Mouse (Mus musculus): ENCODE measurements around the gene Arhgap25. TPM values are rescaled to one million over a fixed set of nuclear protein-coding genes. Genes with fewer than 3 reads are reported as not detected.
"Not testable (repeated sequence)": the region's sequence is repeated elsewhere in the genome, so short reads cannot be mapped to it uniquely, and the experiment has no call there.

The Arhgap25 gene
- 1.2 and 2.2 TPM in 2 replicates for polyA plus RNA-seq (2014; fragmentation: Nextera tagmentation; extraction: Ambion mirVana)

DNA sequence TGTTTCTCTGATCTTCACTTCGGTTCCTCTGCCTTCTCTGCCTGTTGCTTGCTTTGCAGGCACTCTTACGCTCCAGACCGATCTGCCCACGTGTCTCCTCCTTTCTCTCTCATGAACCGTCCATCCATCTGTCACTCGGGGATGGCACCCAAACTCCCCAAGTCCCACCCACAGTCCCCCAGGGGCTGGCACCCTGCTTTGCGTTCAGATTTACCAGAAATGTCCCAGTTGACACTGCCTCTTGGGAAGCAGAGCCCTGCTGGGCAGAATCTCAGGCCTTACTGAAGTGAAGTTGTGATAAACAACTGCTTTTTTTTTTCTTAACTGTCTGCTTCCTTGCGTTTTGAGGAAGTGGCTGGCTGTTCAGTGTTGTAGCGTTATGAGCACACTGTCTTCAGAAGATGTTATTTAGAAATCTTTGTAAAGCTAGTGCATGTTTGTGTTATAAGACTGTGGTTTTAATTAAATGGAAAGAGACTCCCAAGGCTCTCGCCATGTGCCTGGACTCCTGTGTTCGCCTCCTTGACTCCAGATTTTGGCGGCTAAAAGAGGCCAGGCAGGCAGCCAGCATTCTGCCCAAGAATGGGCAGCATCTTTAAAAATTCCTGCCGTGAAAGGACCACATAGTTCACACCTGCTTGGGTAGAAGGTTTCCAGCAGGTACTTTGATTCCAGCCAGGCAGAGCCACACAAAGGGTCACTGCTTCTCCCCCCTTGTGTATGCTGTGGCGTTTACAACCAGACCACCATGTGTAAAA is at the start of gene Arhgap25:
Arhgap25 (minus strand) TSS at position 307 of the 758 bp plus-strand sequence.
- Histone ChIP-seq H3K27ac (ENCODE audit: low read depth, low read length) (no peak within 1 kb of the TSS), H3K27me3 (replicated peaks; ENCODE audit: control insufficient read depth, insufficient read depth, low read length) (no peaks in the 10 kb centered on the region), H3K4me2 (ENCODE audit: low read length) (no peak within 1 kb of the TSS), H3K4me3 (ENCODE audit: low read depth, low read length) (no peak within 1 kb of the TSS), H3K9ac (ENCODE audit: low read length) (no peak within 1 kb of the TSS), H3K36me3 (ENCODE audit: control insufficient read depth, insufficient read depth, low read length) (no peaks in the 10 kb centered on the region), H3K4me1 (ENCODE audit: control insufficient read depth, insufficient read depth, low read length) (0 out of 2 replicates have a peak, but pooled peaks cover 2% of the 10 kb centered on the region), H3K9me3 (replicated peaks; ENCODE audit: control insufficient read depth, low read length) (no peaks in the 10 kb centered on the region)
- no peak for ATAC-seq
- DNase-seq (ENCODE audit: low spot score), result no peak
- WGBS, result 70% methylated on average over 14 of the region's 14 CpGs

DNA sequence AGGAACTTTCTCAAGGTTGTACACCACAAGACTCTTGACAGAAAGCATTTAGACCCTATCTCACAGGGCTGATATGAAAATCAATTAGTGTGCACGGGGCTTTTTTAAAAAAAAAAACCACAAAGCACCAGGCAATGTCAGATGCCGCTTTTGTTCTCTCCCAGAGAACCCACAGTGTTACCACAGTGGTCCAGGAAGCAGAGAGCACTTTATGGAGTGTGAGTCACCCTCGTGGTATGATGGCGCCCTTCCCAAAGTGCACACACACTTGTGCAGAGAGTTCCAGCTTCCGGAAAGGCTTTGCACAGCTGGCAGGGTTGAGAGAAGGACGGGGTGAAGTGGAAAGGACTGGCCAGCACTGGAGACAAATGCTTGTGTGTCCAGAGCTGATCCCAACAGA is 49.4 kb upstream of the Arhgap25 start:
- no peaks in the 10 kb centered on the region for H3K4me1 ChIP-seq (ENCODE audit: control insufficient read depth, insufficient read depth, low read length)
- H3K9me3 ChIP-seq (replicated peaks; ENCODE audit: control insufficient read depth, low read length), result no peaks in the 10 kb centered on the region
- WGBS, result 77% methylated on average over 6 of the region's 6 CpGs
- ATAC-seq (no peak), DNase-seq (ENCODE audit: low spot score) (no peak)
- no peak overlapping the region for H3K9ac ChIP-seq (ENCODE audit: low read length)
- no peak overlapping the region for H3K27ac ChIP-seq (ENCODE audit: low read depth, low read length)
- H3K4me2 ChIP-seq (ENCODE audit: low read length), result no peak overlapping the region
- no peaks in the 10 kb centered on the region for H3K27me3 ChIP-seq (replicated peaks; ENCODE audit: control insufficient read depth, insufficient read depth, low read length)
- H3K36me3 ChIP-seq (ENCODE audit: control insufficient read depth, insufficient read depth, low read length), result 0 out of 2 replicates have a peak, but pooled peaks cover 5% of the 10 kb centered on the region
- no peak overlapping the region for H3K4me3 ChIP-seq (ENCODE audit: low read depth, low read length)

DNA sequence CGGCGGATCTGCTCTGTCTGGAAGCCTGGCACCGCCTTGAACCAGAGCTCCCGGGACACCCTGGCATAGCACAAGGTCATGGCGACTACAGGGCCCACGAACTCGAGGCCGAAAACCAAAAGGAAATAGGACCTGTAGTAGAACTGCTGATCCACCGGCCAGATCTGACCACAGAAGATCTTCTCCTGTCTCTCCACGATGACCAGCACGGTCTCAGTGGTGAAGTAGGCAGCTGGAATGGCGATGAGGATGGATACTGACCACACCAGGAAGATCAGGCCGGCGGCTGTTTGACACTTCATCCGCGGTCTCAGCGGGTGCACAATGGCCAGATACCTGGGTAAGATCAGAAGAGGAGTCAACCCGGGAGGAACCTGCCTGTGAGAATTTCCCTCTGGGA is 48.5 kb upstream of the Arhgap25 start:
- Histone ChIP-seq H3K36me3 (ENCODE audit: control insufficient read depth, insufficient read depth, low read length) (0 out of 2 replicates have a peak, but pooled peaks cover 5% of the 10 kb centered on the region), H3K4me1 (ENCODE audit: control insufficient read depth, insufficient read depth, low read length) (no peaks in the 10 kb centered on the region), H3K9ac (ENCODE audit: low read length) (no peak overlapping the region), H3K27me3 (replicated peaks; ENCODE audit: control insufficient read depth, insufficient read depth, low read length) (no peaks in the 10 kb centered on the region), H3K27ac (ENCODE audit: low read depth, low read length) (no peak overlapping the region), H3K9me3 (replicated peaks; ENCODE audit: control insufficient read depth, low read length) (no peaks in the 10 kb centered on the region), H3K4me2 (ENCODE audit: low read length) (no peak overlapping the region), H3K4me3 (ENCODE audit: low read depth, low read length) (no peak overlapping the region)
- DNase-seq (ENCODE audit: low spot score) (no peak), ATAC-seq (no peak)
- 92% methylated on average over 18 of the region's 18 CpGs for WGBS

DNA sequence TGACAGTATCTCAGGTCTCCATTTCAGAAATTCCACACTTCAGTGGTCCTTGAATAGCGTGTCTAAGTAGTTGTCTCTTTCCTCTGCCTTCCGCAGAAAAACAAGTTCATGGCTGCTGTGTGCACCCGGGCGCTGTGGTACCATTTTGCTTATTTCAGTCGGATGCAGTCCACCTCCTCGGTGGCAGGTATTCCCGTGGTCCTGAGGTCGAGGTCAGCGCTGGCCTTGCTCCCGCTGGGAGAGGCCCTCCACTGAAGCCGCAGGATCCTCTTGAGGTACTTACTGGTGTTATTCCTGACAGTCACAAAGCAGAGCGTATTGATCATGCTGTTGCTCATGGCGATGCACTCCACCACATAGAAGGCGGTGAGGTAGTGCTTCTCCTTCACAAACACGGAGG is 48.0 kb upstream of the Arhgap25 start:
- H3K4me1 ChIP-seq (ENCODE audit: control insufficient read depth, insufficient read depth, low read length), result no peaks in the 10 kb centered on the region
- no peak overlapping the region for H3K27ac ChIP-seq (ENCODE audit: low read depth, low read length)
- no peak overlapping the region for H3K9ac ChIP-seq (ENCODE audit: low read length)
- DNase-seq (ENCODE audit: low spot score) (no peak), ATAC-seq (no peak)
- H3K4me2 ChIP-seq (ENCODE audit: low read length), result no peak overlapping the region
- 0 out of 2 replicates have a peak, but pooled peaks cover 5% of the 10 kb centered on the region for H3K36me3 ChIP-seq (ENCODE audit: control insufficient read depth, insufficient read depth, low read length)
- no peak overlapping the region for H3K4me3 ChIP-seq (ENCODE audit: low read depth, low read length)
- 90% methylated on average over 15 of the region's 15 CpGs for WGBS
- H3K27me3 ChIP-seq (replicated peaks; ENCODE audit: control insufficient read depth, insufficient read depth, low read length), result no peaks in the 10 kb centered on the region
- H3K9me3 ChIP-seq (replicated peaks; ENCODE audit: control insufficient read depth, low read length), result no peaks in the 10 kb centered on the region

DNA sequence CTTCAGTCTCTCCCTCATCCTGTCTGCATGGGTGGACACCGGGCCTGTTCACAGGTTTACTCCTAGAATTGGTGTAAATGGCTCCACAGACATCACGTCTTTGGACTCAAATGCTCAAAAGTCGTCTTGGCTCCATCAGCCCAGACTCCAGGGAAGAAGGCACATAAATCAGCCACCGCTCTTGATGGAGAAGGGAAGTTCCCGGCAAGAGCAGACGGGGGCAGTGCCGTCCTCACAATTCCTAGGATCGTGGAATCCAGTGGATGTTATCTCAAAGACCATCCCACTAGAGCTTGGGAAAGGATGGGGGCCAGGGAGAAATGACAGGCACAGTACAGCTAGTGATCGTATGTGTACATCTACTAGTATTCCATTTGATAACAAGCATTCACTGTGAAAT is 45.2 kb upstream of the Arhgap25 start:
- Histone ChIP-seq H3K9me3 (replicated peaks; ENCODE audit: control insufficient read depth, low read length) (no peaks in the 10 kb centered on the region), H3K9ac (ENCODE audit: low read length) (no peak overlapping the region), H3K4me2 (ENCODE audit: low read length) (no peak overlapping the region), H3K27ac (ENCODE audit: low read depth, low read length) (no peak overlapping the region), H3K27me3 (replicated peaks; ENCODE audit: control insufficient read depth, insufficient read depth, low read length) (no peaks in the 10 kb centered on the region), H3K36me3 (ENCODE audit: control insufficient read depth, insufficient read depth, low read length) (0 out of 2 replicates have a peak, but pooled peaks cover 5% of the 10 kb centered on the region), H3K4me3 (ENCODE audit: low read depth, low read length) (no peak overlapping the region), H3K4me1 (ENCODE audit: control insufficient read depth, insufficient read depth, low read length) (no peaks in the 10 kb centered on the region)
- WGBS, result 51% methylated on average over 9 of the region's 9 CpGs
- DNase-seq (ENCODE audit: low spot score), result peak; percentile 33
- no peak for ATAC-seq

DNA sequence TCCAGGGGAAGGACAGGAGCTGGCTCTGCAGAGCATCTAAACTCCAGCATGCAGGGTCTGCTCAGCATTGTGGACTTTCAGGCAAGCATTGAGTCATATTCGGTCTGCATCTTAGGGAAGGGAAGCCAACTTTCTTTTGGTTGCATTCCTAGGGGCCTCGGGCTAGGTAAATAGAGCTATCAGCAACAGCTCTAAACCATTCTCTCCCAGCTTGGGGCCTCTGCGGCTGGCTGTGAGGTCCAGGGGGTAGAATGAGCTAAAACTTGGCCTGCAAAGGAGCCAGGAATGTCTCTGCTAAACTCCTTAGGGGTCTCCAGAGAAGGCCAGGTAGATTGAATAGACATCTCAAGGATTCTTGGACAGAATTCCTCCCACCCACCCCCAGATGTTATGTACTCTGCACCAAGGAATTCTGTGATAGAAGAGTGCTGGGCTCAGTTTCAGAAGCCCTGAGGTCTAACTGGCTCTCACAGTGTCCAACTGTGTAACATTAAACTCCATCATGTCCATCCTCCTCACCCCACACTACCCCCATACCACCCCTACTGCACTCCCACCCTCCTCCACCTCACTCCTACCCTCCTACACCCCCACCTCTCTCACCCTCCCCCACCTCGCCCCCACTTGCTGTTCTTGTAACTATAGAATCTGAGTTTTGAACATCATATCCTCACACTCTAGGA is 43.7 kb upstream of the Arhgap25 start:
- DNase-seq (ENCODE audit: low spot score), result no peak
- no peak overlapping the region for H3K9ac ChIP-seq (ENCODE audit: low read length)
- no peaks in the 10 kb centered on the region for H3K4me1 ChIP-seq (ENCODE audit: control insufficient read depth, insufficient read depth, low read length)
- 0 out of 2 replicates have a peak, but pooled peaks cover 5% of the 10 kb centered on the region for H3K36me3 ChIP-seq (ENCODE audit: control insufficient read depth, insufficient read depth, low read length)
- no peak overlapping the region for H3K4me3 ChIP-seq (ENCODE audit: low read depth, low read length)
- 45% methylated on average over 4 of the region's 4 CpGs for WGBS
- no peaks in the 10 kb centered on the region for H3K27me3 ChIP-seq (replicated peaks; ENCODE audit: control insufficient read depth, insufficient read depth, low read length)
- H3K9me3 ChIP-seq (replicated peaks; ENCODE audit: control insufficient read depth, low read length), result no peaks in the 10 kb centered on the region
- ATAC-seq, result no peak
- H3K4me2 ChIP-seq (ENCODE audit: low read length), result no peak overlapping the region
- no peak overlapping the region for H3K27ac ChIP-seq (ENCODE audit: low read depth, low read length)

DNA sequence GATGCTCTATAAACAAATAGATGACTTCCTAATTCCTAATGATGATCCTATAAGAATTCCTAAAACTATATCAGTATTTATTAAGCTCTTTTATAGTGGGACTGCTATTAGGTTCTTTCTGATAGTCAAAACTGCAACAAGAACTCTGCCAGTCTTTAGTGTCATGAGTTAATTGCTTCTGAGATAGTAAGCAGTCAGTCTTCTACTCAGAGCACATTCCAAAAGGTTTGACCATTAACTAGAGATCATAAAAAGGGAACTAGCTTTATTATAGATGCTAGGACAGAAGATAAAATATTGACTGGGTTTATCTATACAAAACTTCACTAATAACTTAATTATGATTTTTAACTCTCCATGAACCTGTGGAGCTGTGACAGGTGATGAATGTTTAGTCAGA is 38.8 kb upstream of the Arhgap25 start:
- not testable (repeated sequence) for DNase-seq (ENCODE audit: low spot score); H3K4me3 ChIP-seq (ENCODE audit: low read depth, low read length); H3K27ac ChIP-seq (ENCODE audit: low read depth, low read length); H3K36me3 ChIP-seq (ENCODE audit: control insufficient read depth, insufficient read depth, low read length); H3K9me3 ChIP-seq (replicated peaks; ENCODE audit: control insufficient read depth, low read length); H3K4me2 ChIP-seq (ENCODE audit: low read length); H3K9ac ChIP-seq (ENCODE audit: low read length); ATAC-seq; H3K27me3 ChIP-seq (replicated peaks; ENCODE audit: control insufficient read depth, insufficient read depth, low read length); H3K4me1 ChIP-seq (ENCODE audit: control insufficient read depth, insufficient read depth, low read length)

DNA sequence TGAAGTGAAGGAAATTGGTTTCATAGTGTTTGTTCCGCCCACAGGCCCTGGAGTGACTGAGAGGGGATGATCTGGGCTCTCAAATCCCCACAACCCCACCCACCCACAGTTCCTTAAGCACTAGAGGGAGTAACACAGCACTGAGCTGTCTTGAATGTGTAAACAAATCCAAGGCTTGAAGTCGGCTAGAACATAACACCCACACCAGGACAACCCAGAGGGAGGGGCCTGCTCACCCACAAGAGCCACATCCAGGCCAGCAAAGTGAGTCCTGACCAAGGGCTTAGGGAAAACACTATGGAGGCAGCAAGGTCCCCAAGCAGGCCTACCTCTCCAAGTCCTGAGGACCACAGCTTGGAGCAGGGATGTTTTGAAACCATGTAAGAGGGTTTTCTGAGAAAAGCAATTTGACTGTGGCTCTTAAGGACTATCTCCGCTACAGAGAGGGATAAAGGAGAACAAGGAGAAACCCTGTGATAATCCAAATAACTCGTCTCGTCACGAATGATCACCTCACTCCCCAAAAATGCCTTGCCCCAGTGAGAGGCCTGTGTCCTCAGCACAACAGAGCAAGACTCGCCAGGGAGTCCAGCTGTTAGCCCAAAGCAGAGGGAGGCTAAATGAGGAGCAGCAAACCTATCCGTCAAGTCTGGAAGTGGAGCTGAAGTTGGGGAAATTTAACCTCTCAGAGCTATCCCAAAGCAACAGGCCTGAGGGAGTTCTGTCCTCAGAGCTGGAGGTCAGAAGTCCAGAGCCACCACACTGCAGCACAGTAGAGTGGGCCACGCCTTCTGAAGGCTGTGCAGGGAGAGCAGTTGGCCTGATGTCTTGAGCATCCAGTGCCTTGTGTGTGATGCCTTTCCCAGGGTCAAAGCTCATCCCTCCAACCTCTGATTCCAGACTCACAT is 34.9 kb upstream of the Arhgap25 start:
- Histone ChIP-seq H3K4me3 (ENCODE audit: low read depth, low read length) (no peak overlapping the region), H3K9me3 (replicated peaks; ENCODE audit: control insufficient read depth, low read length) (no peaks in the 10 kb centered on the region), H3K9ac (ENCODE audit: low read length) (no peak overlapping the region), H3K4me2 (ENCODE audit: low read length) (no peak overlapping the region), H3K36me3 (ENCODE audit: control insufficient read depth, insufficient read depth, low read length) (no peaks in the 10 kb centered on the region), H3K27me3 (replicated peaks; ENCODE audit: control insufficient read depth, insufficient read depth, low read length) (no peaks in the 10 kb centered on the region), H3K4me1 (ENCODE audit: control insufficient read depth, insufficient read depth, low read length) (no peaks in the 10 kb centered on the region), H3K27ac (ENCODE audit: low read depth, low read length) (no peak overlapping the region)
- no peak for ATAC-seq
- no peak for DNase-seq (ENCODE audit: low spot score)
- 60% methylated on average over 9 of the region's 9 CpGs for WGBS
